Mouse (Mus musculus): Measurements from ENCODE around the gene Tspan17. TPM values are rescaled to one million over a fixed set of nuclear protein-coding genes. Genes with fewer than 3 reads are reported as not detected.
"Not testable (repeated sequence)": the region's sequence is repeated elsewhere in the genome, so short reads cannot be mapped to it uniquely, and the experiment has no call there.

Tspan17 gene
- polyA plus RNA-seq, 1 experiment, result 48.2 TPM

GRCm38 (mm10) chr13:54760164-54760795 lies 28.9 kb upstream of the Tspan17 start:
- peak; percentile 91 to 94 for DNase-seq (ENCODE audit: extremely low spot score in 1 of 2, low spot score in 1 of 2)

GRCm38 (mm10) chr13:54760906-54761305 lies 28.3 kb upstream of the Tspan17 start:
- DNase-seq (ENCODE audit: extremely low spot score in 1 of 2, low spot score in 1 of 2), result no peak

- peak in 1 of 2 experiments; percentile 50 for DNase-seq (ENCODE audit: extremely low spot score in 1 of 2, low spot score in 1 of 2)
These were observed 23.6 kb upstream of the Tspan17 start for GRCm38 (mm10) chr13:54765281-54766191.

GRCm38 (mm10) chr13:54766192-54766768 lies 22.9 kb upstream of the Tspan17 start, which contains the start of gene Sncb:
Gene Sncb, minus strand, starts transcription at chr13:54766595.
- DNase-seq (ENCODE audit: extremely low spot score in 1 of 2, low spot score in 1 of 2), result peak in 1 of 2 experiments; percentile 90

- no peak for DNase-seq (ENCODE audit: extremely low spot score in 1 of 2, low spot score in 1 of 2)
These were observed 22.2 kb upstream of the Tspan17 start for GRCm38 (mm10) chr13:54767012-54767411.

- DNase-seq (ENCODE audit: extremely low spot score in 1 of 2, low spot score in 1 of 2), result peak in 1 of 2 experiments; percentile 78
These were observed 8.6 kb upstream of the Tspan17 start for GRCm38 (mm10) chr13:54780592-54780991.

- DNase-seq (ENCODE audit: extremely low spot score in 1 of 2, low spot score in 1 of 2), result no peak
These were observed 8.1 kb upstream of the Tspan17 start for GRCm38 (mm10) chr13:54781086-54781485.

- no peak for DNase-seq (ENCODE audit: extremely low spot score in 1 of 2, low spot score in 1 of 2)
These were observed 5.9 kb upstream of the Tspan17 start for GRCm38 (mm10) chr13:54783235-54783634.

GRCm38 (mm10) chr13:54783698-54784097 lies 5.5 kb upstream of the Tspan17 start, which contains the start of gene Eif4e1b:
Gene Eif4e1b, plus strand, starts transcription at chr13:54783998.
- DNase-seq (ENCODE audit: extremely low spot score in 1 of 2, low spot score in 1 of 2), result no peak

- not testable (repeated sequence) for DNase-seq (ENCODE audit: extremely low spot score in 1 of 2, low spot score in 1 of 2)
These were observed 1.6 kb upstream of the Tspan17 start for GRCm38 (mm10) chr13:54787591-54787990.

GRCm38 (mm10) chr13:54789561-54790397 lies 602 bp downstream of the Tspan17 start:
- peak in 1 of 2 experiments; percentile 66 for DNase-seq (ENCODE audit: extremely low spot score in 1 of 2, low spot score in 1 of 2)

GRCm38 (mm10) chr13:54792259-54793230 lies 3.4 kb downstream of the Tspan17 start:
- no peak for DNase-seq (ENCODE audit: extremely low spot score in 1 of 2, low spot score in 1 of 2)

GRCm38 (mm10) chr13:54794002-54794577 lies 4.9 kb downstream of the Tspan17 start:
- DNase-seq (ENCODE audit: extremely low spot score in 1 of 2, low spot score in 1 of 2), result peak in 1 of 2 experiments; percentile 56

- no peak for DNase-seq (ENCODE audit: extremely low spot score in 1 of 2, low spot score in 1 of 2)
These were observed 5.7 kb downstream of the Tspan17 start for GRCm38 (mm10) chr13:54794843-54795242.

GRCm38 (mm10) chr13:54797356-54797755 lies 8.2 kb downstream of the Tspan17 start:
- peak in 1 of 2 experiments; percentile 81 for DNase-seq (ENCODE audit: extremely low spot score in 1 of 2, low spot score in 1 of 2)

GRCm38 (mm10) chr13:54797861-54798643 lies 8.9 kb downstream of the Tspan17 start:
- DNase-seq (ENCODE audit: extremely low spot score in 1 of 2, low spot score in 1 of 2), result peak in 1 of 2 experiments; percentile 75

GRCm38 (mm10) chr13:54798740-54799139 lies 9.6 kb downstream of the Tspan17 start:
- peak; percentile 69 to 85 for DNase-seq (ENCODE audit: extremely low spot score in 1 of 2, low spot score in 1 of 2)

- peak in 1 of 2 experiments; percentile 92 for DNase-seq (ENCODE audit: extremely low spot score in 1 of 2, low spot score in 1 of 2)
These were observed 10.5 kb downstream of the Tspan17 start for GRCm38 (mm10) chr13:54799701-54800100.
